Mouse (Mus musculus) forebrain, embryonic 11.5 days (tissue): ENCODE measurements around the gene Klk8. TPM values are rescaled to one million over a fixed set of nuclear protein-coding genes. Genes with fewer than 3 reads are reported as not detected.
A peak's percentile ranks its signal among the peaks of the same experiment; 100 is the strongest.

Source experiments
- ATAC-seq: fragments of 200-750 bp; cut with Nextera tagmentation; replicated peaks from 2 replicates; pipeline ENCODE4 v1.8.0; 2017; ENCODE audit warnings: moderate TSS enrichment; ENCODE audit not compliant: low FRiP score
- DNase-seq: peaks from one replicate; pipeline ENCODE4 v3.0.0-alpha.2; 2017; ENCODE audit warnings: low spot score
- H3K27ac ChIP-seq: fragments of 300-500 bp; sonication (generic); 2 replicates; pipeline ENCODE4 v1.5.1; 2014; ENCODE audit warnings: low read depth, low read length
- H3K27me3 ChIP-seq: fragments of 300-500 bp; sonication (generic); 2 replicates; pipeline ENCODE4 v1.6.1; 2014; ENCODE audit warnings: mild to moderate bottlenecking, low read length, mixed read lengths; ENCODE audit not compliant: control insufficient read depth, insufficient read depth
- H3K36me3 ChIP-seq: fragments of 300-500 bp; sonication (generic); 2 replicates; pipeline ENCODE4 v1.6.1; 2014; ENCODE audit warnings: mild to moderate bottlenecking, low read length, moderate library complexity, mixed read lengths; ENCODE audit not compliant: control insufficient read depth, insufficient read depth
- H3K4me1 ChIP-seq: fragments of 300-500 bp; sonication (generic); replicated peaks from 2 replicates; pipeline ENCODE4 v1.6.1; 2014; ENCODE audit warnings: low read length, mixed read lengths; ENCODE audit not compliant: control insufficient read depth, insufficient read depth
- H3K4me2 ChIP-seq: fragments of 300-500 bp; sonication (generic); 2 replicates; pipeline ENCODE4 v1.6.1; 2014; ENCODE audit warnings: low read depth, mild to moderate bottlenecking, low read length, moderate library complexity, mixed read lengths; ENCODE audit not compliant: severe bottlenecking
- H3K4me3 ChIP-seq: fragments of 300-500 bp; sonication (generic); 2 replicates; pipeline ENCODE4 v1.5.1; 2014; ENCODE audit warnings: low read depth, low read length
- H3K9ac ChIP-seq: fragments of 300-500 bp; sonication (generic); 2 replicates; pipeline ENCODE4 v1.6.1; 2014; ENCODE audit warnings: low read length
- H3K9me3 ChIP-seq: fragments of 300-500 bp; sonication (generic); 2 replicates; pipeline ENCODE4 v1.6.1; 2016; ENCODE audit warnings: low read length, mixed read lengths; ENCODE audit not compliant: control insufficient read depth
- WGBS: fragments of 180-500 bp; shearing (Covaris S2); extraction: QIAGEN DNeasy Blood & Tissue Kit; methylation state at CpG from one replicate; pipeline ENCODE4 v1.1.7; 2014; 5-methylcytosine and 5-hydroxymethylcytosine counted together
- polyA plus RNA-seq: library from polyadenylated mRNA; unstranded; fragments of >200 nt; fragmentation: Nextera tagmentation; extraction: Ambion mirVana; gene quantifications from 2 replicates; pipeline ENCODE4 v1.2.1, GENCODE M21; 2014

Klk8 gene
- 9.1 and 12.1 TPM in 2 replicates for polyA plus RNA-seq

DNA sequence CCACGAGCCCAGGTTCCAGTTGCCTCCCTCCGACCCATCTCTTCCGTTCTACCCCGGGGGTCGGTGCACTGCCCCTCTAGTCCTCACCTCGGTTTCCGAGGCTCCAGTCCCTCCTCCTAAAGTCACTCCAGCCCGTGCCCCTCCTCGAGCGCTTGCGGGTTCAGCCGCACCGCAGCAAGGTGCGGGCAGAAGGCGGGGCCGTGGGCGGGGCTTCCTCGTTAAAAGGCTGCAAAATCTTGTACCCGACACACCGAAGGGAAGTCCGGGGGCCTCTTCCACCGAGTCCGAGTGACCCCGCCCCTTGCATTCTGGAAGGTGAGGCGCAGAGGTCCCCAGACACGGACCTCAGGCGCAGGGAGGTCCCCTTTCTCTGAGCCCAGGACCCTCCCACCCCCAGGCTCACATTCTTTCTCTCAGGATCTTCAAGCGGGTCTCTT lies at the start of gene Klk8:
TSS of gene Klk8 (plus strand) at position 245 of the 437 bp plus-strand sequence.
- Histone ChIP-seq H3K36me3 (no peaks in the 10 kb centered on the region), H3K4me2 (peak within 1 kb of the TSS; percentile 79), H3K4me3 (peak within 1 kb of the TSS; percentile 37), H3K9ac (peak within 1 kb of the TSS; percentile 33), H3K27me3 (peaks cover 12% of the 10 kb centered on the region), H3K4me1 (no peaks in the 10 kb centered on the region), H3K9me3 (no peaks in the 10 kb centered on the region), H3K27ac (no peak within 1 kb of the TSS)
- under 1% methylated on average over 28 of the region's 28 CpGs for WGBS
- DNase-seq (peak; percentile 65), ATAC-seq (peak; percentile 51)

DNA sequence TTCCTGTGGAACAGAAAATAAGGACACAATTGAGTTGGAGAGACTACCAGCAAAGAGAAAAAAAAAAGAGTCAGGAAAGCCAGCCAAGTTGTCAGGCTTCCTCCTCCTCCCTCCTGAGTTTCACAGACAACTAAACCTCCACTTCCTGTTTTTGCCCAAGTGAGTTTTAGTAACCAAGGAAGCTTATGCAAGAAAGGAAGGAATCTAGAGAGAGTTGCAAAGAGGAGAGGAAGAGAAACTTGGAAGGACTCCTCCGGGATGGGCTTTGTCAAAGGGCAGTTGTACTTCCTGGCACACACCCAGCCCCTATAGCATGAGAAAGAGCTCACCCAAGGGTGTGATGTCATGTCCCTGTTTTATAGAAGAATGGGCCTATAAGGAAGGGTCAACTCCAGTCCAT lies 49.6 kb upstream of the Klk8 start:
- H3K4me1 ChIP-seq, result no peaks in the 10 kb centered on the region
- no peak overlapping the region for H3K27ac ChIP-seq
- WGBS, result 61% methylated on average over 1 of the region's 1 CpGs
- no peak overlapping the region for H3K4me3 ChIP-seq
- H3K4me2 ChIP-seq, result no peak overlapping the region
- ATAC-seq (no peak), DNase-seq (no peak)
- no peaks in the 10 kb centered on the region for H3K9me3 ChIP-seq
- no peaks in the 10 kb centered on the region for H3K36me3 ChIP-seq
- no peak overlapping the region for H3K9ac ChIP-seq
- H3K27me3 ChIP-seq, result no peaks in the 10 kb centered on the region

DNA sequence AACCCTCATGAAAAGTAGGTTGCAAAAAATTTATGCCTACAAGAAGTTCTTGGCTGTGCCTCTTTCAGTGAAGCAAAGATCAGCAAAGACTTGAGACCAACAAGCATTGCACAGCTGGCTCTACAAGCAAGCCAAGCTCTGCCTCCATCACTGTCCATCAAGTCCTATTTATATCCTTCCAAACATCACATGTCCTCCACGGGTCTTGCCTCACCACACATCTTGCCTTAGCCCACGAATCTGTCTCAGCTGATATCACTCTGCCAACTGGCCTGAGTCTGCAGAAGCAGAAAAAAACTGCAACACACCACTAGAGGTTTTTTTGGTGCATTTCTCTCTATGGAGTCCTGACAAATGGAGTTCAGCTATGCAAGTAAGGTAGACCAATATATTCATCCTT lies 44.6 kb upstream of the Klk8 start:
- H3K4me2 ChIP-seq, result no peak overlapping the region
- 68% methylated on average over 2 of the region's 2 CpGs for WGBS
- H3K9ac ChIP-seq, result no peak overlapping the region
- DNase-seq (no peak), ATAC-seq (no peak)
- no peaks in the 10 kb centered on the region for H3K27me3 ChIP-seq
- no peak overlapping the region for H3K27ac ChIP-seq
- H3K4me1 ChIP-seq, result no peaks in the 10 kb centered on the region
- H3K9me3 ChIP-seq, result no peaks in the 10 kb centered on the region
- H3K4me3 ChIP-seq, result no peak overlapping the region
- no peaks in the 10 kb centered on the region for H3K36me3 ChIP-seq

DNA sequence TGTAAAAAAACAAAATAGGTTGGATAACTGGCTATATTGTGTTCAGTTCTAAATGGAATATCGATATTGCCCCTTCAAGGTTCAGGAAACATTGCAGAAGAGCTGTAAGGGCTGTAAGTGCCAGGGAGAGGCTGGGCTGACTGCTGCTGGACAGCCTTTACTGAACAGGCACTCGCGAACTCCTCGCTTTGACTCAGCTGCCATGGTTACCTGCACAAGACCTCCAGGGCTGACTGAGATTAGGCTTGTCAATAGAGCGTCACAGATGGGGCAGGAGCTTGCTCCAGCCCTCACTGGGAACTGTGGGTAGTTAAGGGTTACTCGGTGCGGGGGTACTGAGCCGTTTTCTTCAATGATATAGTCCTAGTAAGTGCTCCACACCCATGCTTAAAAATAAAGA lies 30.9 kb upstream of the Klk8 start:
- no peaks in the 10 kb centered on the region for H3K36me3 ChIP-seq
- no peaks in the 10 kb centered on the region for H3K9me3 ChIP-seq
- no peaks in the 10 kb centered on the region for H3K4me1 ChIP-seq
- WGBS, result 49% methylated on average over 8 of the region's 8 CpGs
- H3K4me3 ChIP-seq, result no peak overlapping the region
- ATAC-seq, result no peak
- no peaks in the 10 kb centered on the region for H3K27me3 ChIP-seq
- DNase-seq, result no peak
- no peak overlapping the region for H3K27ac ChIP-seq
- no peak overlapping the region for H3K4me2 ChIP-seq
- H3K9ac ChIP-seq, result no peak overlapping the region

DNA sequence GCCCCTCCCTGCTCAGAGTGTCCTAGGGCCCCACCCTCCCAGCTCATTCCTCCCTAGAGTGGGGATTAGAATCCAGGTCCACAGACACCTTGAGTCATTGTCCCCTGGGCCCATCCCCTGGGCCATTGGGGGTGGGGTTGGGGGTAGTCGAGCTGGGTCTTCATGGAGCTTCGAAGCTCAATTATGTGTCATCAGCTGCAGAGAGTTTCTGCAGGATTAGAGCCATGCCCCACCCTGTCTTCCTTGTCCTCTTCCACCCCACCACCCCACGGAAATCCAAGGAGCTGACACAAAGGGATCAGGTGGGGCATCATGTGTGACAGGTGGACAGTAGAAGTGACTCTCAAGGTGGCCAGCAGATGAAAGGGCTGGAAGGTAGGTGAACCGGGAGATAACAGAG lies 28.8 kb upstream of the Klk8 start, which contains the start of gene Klk12:
TSS of gene Klk12 (plus strand) at position 301 of the 400 bp plus-strand sequence.
- H3K4me2 ChIP-seq, result no peak within 1 kb of the TSS
- H3K4me1 ChIP-seq, result no peaks in the 10 kb centered on the region
- no peak within 1 kb of the TSS for H3K4me3 ChIP-seq
- ATAC-seq (no peak), DNase-seq (no peak)
- no peaks in the 10 kb centered on the region for H3K9me3 ChIP-seq
- no peak within 1 kb of the TSS for H3K9ac ChIP-seq
- no peaks in the 10 kb centered on the region for H3K36me3 ChIP-seq
- no peak within 1 kb of the TSS for H3K27ac ChIP-seq
- H3K27me3 ChIP-seq, result no peaks in the 10 kb centered on the region
- 81% methylated on average over 4 of the region's 4 CpGs for WGBS

DNA sequence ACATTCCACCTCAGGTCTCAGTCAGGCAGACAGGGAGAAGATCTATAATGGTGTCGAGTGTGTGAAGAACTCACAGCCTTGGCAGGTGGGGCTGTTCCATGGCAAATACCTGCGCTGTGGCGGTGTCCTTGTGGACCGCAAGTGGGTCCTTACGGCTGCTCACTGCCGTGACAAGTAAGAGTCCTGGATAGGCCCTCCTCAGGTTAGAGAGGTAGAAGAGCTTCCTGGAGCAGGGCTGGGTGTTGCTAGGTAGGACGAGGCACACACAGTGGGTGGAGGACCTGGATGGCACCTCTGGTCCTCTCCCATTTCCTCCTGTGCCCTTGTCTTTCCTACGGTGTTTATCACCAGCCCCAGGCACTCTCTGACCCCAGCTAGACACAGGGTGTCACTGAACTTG lies 27.7 kb upstream of the Klk8 start:
- H3K27me3 ChIP-seq, result no peaks in the 10 kb centered on the region
- H3K4me3 ChIP-seq, result no peak overlapping the region
- no peak overlapping the region for H3K9ac ChIP-seq
- ATAC-seq (no peak), DNase-seq (no peak)
- H3K4me2 ChIP-seq, result no peak overlapping the region
- no peaks in the 10 kb centered on the region for H3K9me3 ChIP-seq
- no peaks in the 10 kb centered on the region for H3K4me1 ChIP-seq
- WGBS, result 93% methylated on average over 8 of the region's 8 CpGs
- H3K36me3 ChIP-seq, result no peaks in the 10 kb centered on the region
- H3K27ac ChIP-seq, result no peak overlapping the region

DNA sequence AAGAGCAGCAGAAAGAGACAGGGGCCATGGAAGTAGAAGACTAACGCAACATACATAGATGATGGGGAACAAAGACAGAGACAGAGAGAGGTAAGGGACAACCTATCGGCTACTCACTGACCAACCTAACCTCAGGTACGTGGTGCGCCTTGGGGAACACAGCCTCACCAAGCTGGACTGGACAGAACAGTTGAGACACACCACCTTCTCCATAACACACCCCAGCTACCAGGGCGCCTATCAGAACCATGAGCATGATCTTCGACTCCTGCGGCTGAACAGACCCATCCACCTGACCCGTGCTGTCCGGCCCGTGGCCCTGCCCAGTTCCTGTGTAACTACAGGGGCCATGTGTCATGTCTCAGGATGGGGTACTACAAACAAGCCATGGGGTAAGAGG lies 26.7 kb upstream of the Klk8 start:
- 94% methylated on average over 10 of the region's 10 CpGs for WGBS
- Histone ChIP-seq H3K27me3 (no peaks in the 10 kb centered on the region), H3K27ac (no peak overlapping the region), H3K4me2 (no peak overlapping the region), H3K9ac (no peak overlapping the region), H3K4me1 (no peaks in the 10 kb centered on the region), H3K4me3 (no peak overlapping the region), H3K9me3 (no peaks in the 10 kb centered on the region), H3K36me3 (no peaks in the 10 kb centered on the region)
- ATAC-seq, result no peak
- no peak for DNase-seq

DNA sequence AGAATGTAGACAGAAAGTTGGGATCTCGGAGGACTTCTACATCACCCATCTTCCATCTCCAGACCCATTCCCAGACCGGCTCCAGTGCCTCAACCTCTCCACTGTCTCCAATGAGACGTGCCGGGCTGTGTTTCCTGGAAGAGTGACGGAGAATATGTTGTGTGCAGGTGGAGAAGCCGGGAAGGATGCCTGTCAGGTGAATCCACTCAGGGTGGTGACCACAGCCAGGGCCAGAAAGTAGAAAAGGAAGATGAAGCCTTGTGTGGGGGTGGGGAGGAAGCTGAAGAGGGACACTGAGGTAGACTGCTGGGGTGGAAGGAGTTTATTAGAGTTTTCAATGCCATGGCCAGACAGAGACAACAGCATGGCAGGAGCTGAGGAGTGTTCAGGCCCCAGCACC lies 25.5 kb upstream of the Klk8 start:
- over 99% methylated on average over 6 of the region's 6 CpGs for WGBS
- no peaks in the 10 kb centered on the region for H3K36me3 ChIP-seq
- no peaks in the 10 kb centered on the region for H3K27me3 ChIP-seq
- H3K4me3 ChIP-seq, result no peak overlapping the region
- no peak overlapping the region for H3K4me2 ChIP-seq
- H3K9ac ChIP-seq, result no peak overlapping the region
- ATAC-seq (no peak), DNase-seq (no peak)
- no peaks in the 10 kb centered on the region for H3K9me3 ChIP-seq
- H3K27ac ChIP-seq, result no peak overlapping the region
- H3K4me1 ChIP-seq, result no peaks in the 10 kb centered on the region

DNA sequence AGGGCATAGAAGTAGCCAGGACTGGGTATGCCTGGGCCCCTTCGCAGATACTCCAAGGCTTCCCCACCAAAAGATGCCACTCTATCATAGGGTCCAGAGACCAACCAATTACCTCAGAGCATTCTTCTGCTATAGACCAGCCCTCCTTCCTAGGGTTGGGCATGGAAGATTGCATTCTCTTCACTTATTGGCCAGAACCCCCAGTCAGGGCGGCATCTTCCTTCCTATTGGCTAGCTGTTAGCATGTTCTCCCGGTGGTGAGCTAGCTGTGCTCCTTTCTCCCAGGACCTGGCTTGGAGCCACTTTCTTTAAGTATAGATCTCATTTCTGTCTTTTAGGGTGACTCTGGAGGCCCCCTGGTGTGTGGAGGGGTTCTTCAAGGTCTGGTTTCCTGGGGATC lies 24.5 kb upstream of the Klk8 start:
- Histone ChIP-seq H3K4me3 (no peak overlapping the region), H3K27me3 (no peaks in the 10 kb centered on the region), H3K9ac (no peak overlapping the region), H3K4me1 (no peaks in the 10 kb centered on the region), H3K4me2 (no peak overlapping the region), H3K36me3 (no peaks in the 10 kb centered on the region), H3K27ac (no peak overlapping the region), H3K9me3 (no peaks in the 10 kb centered on the region)
- 87% methylated on average over 3 of the region's 3 CpGs for WGBS
- DNase-seq (no peak), ATAC-seq (no peak)
